Mouse (Mus musculus) cerebellum, postnatal 14 days (tissue): ENCODE results near the gene Gcn1l1.

Source experiments
- DNase-seq, 2 experiments: peaks; one replicate each; pipeline ENCODE4 v3.0.0; 2021; ENCODE audit warnings: mixed read lengths in 2 of 2

Gene Gcn1l1

DNA sequence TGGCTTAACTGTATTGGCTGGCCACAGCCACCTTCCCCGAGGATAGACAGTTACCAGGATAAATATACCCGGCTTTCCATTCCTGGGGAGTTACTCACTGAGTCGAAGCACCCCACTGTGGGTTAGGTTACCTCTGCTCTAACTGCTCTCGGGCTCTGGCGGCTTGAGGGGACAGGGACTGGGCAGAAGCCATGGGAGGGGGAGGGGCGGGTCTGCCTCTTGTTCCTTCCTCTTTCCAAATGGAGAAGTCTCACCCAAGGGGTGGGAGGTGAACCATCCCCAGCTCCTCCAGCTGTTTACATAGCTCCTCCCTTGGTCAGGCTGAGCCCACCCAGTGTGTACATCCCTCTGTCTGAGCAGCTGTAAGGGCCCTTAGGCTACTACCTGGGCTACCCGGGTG lies 29.4 kb upstream of the Gcn1l1 start:
- no peak for DNase-seq

- DNase-seq = peak; percentile 63 to 71
Measured at GRCm38 (mm10) chr5:115538017-115538692, 26.9 kb upstream of the Gcn1l1 start.

- peak; percentile 98 for DNase-seq
Measured at GRCm38 (mm10) chr5:115538693-115539043, 26.4 kb upstream of the Gcn1l1 start.

GRCm38 (mm10) chr5:115542635-115543384 lies 22.2 kb upstream of the Gcn1l1 start:
- DNase-seq = no peak

DNA sequence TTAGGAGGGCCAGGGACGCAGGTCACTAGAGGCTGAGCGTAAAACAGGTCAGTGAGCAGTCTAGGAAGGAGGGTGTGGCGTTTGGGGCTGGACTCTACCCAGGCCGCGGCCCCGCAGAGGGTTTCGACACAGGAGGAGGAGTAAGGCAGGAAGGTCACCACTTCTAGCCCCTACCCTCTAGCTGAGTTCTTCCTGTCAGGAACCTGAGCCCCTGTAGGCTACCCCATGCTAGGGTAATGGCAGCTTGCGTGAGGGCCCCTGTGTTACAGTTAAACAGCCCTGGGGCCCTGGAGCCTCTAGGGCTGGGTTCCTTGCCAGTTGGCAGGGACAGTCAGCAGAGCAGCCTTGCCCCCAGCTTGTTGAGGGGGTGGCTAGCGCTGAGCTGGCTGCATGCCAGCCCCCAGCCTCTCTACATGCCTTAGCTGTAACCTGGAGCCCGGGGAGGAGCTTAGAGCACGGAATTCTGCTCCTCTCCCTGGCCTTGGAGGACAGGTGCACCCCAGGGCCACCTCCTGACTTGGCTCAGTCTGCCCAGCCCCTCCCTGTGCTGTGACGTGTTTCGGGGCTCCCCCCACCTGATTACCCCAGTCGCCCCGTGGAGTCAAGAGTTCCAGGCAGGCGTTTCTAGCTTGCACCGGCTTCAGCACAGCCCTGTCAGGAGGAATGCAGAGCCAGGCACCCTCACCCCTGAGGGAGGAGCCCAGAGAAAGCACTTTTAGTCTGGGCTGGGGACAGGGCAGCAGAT lies 21.4 kb upstream of the Gcn1l1 start:
- peak; percentile 84 to 89 for DNase-seq

- DNase-seq = no peak
Measured at GRCm38 (mm10) chr5:115544655-115545185, 20.3 kb upstream of the Gcn1l1 start.

GRCm38 (mm10) chr5:115545636-115546035 lies 19.4 kb upstream of the Gcn1l1 start:
- no peak for DNase-seq

GRCm38 (mm10) chr5:115546536-115546935 lies 18.5 kb upstream of the Gcn1l1 start:
- peak in 1 of 2 experiments; percentile 52 for DNase-seq

DNA sequence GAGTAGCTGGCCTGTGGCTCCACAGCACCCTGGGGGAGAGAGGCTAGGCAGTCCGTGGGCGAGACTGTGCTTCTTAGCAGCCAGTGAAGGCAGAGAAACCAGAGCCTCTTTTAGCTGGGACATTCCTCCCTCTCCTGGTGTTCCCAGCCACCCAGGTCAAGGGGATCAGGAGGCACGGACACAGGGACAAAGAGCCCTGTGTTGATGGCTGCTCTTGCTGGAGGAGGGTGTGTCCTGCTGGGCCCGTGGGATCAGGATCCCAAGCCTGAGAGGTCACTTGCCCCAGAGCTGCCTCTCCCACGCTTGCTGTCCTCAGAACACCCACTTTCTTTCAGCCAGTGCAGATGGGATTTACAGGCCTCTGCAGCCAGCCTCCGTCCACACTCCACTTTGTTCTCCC lies 18.0 kb upstream of the Gcn1l1 start:
- no peak for DNase-seq

DNA sequence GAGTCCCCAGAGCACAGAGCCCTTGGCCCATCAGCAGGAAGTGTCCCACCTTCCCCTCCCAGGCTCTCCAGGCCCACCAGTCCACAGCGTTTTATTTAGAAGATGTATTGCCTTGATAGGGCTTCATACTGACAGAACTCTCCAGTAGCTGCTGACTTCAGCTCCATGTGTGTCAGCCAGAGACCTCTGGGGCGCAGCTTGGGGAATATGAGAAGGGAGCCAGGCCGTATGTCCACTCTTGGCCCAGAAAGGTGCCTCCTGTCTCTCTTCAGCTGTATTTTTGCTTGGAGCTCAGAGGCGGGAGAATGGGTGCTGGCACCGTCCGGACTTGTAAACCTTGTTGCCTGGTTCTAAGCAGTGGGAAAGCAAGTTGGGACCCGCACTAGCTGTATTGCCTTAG lies 17.6 kb upstream of the Gcn1l1 start:
- peak in 1 of 2 experiments; percentile 40 for DNase-seq

- peak in 1 of 2 experiments; percentile 24 for DNase-seq
Measured at GRCm38 (mm10) chr5:115548501-115549285, 16.4 kb upstream of the Gcn1l1 start.

- no peak for DNase-seq
Measured at GRCm38 (mm10) chr5:115550482-115551005, 14.5 kb upstream of the Gcn1l1 start.

- no peak for DNase-seq
Measured at GRCm38 (mm10) chr5:115551386-115551785, 13.7 kb upstream of the Gcn1l1 start.

DNA sequence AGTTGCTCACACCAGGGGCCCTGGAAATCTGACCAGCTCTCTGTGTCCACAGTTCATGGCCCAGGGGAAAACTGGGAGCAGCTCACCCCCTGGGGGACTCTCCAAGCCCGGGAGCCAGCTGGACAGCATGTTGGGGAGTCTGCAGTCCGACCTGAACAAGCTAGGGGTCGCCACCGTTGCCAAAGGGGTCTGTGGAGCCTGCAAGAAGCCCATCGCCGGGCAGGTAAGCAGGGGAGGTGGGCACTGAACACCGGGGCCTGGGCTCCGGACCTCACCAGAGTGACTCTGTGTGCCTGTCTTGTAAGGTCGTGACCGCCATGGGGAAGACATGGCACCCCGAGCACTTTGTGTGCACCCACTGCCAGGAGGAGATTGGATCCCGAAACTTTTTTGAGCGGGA lies 13.3 kb upstream of the Gcn1l1 start:
- no peak for DNase-seq

DNA sequence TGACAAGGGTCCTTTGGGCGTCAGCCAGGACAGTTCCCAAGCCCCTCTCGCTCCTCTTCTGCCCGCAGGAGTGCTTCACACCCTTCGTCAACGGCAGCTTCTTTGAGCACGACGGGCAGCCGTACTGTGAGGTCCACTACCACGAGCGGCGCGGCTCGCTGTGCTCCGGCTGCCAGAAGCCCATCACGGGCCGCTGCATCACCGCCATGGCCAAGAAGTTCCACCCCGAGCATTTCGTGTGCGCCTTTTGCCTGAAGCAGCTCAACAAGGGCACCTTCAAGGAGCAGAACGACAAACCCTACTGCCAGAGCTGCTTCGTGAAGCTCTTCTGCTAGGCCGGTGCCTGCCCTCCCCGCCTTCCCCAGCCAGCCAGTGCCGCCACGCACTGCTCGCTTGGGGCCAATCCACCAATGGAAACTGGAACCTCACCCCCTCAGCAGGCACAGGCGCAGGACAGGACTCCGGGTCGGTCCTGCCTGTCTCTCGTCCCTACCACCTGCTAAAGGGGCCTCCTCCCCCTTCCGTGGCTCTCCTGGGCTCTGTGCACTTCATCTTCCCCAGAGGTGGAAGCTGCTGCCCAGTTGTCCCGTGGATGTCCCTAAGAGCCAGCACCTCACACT lies 11.1 kb upstream of the Gcn1l1 start:
- DNase-seq = no peak

- DNase-seq = no peak
Measured at GRCm38 (mm10) chr5:115554536-115555291, 10.3 kb upstream of the Gcn1l1 start.

- peak; percentile 88 to 89 for DNase-seq
Measured at GRCm38 (mm10) chr5:115556217-115556616, 8.8 kb upstream of the Gcn1l1 start.

GRCm38 (mm10) chr5:115558182-115558794 lies 6.8 kb upstream of the Gcn1l1 start:
- no peak for DNase-seq

- DNase-seq = peak; percentile 100
Measured at GRCm38 (mm10) chr5:115559237-115560101, 5.6 kb upstream of the Gcn1l1 start, which contains the start of gene Rplp0. TSS of gene Rplp0 (plus strand) at chr5:115559467.
